Mouse (Mus musculus) embryo, embryonic 9.5 days (tissue): ENCODE measurements around the gene Etfa.
A peak's percentile ranks its signal among the peaks of the same experiment; 100 is the strongest.

Experiments used
- DNase-seq: peaks from one replicate; pipeline ENCODE4 v3.0.0-alpha.2; 2017; ENCODE audit errors: extremely low spot score

The Etfa gene

DNA sequence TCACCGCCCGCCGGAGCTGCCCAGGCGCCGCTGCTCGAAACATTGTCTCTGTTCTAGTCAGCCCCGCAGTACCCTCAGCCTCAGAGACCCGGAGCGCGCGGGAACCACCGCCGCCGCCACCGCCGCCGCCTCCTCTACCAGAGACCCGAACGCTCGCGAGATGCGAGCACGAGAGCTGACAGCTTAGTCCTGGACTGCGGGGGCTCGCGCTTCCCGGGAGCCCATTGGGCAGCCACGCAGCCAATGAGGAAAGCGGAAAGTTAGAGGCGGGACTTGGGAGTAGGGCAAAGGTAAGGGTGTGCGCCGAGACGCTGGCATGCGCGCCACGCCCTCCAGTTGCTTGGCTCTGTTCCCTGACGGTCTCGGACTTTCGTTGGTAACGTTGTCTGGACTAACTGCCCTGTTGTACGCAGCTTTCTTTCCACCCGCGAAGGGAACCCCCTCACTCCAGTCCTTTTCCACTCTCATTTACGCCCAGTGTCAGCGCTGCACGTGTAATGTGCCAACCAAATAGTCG lies at the start of gene Etfa:
Gene Etfa, minus strand, starts transcription at position 217 of the 517 bp plus-strand sequence.
- DNase-seq: peak; percentile 90

DNA sequence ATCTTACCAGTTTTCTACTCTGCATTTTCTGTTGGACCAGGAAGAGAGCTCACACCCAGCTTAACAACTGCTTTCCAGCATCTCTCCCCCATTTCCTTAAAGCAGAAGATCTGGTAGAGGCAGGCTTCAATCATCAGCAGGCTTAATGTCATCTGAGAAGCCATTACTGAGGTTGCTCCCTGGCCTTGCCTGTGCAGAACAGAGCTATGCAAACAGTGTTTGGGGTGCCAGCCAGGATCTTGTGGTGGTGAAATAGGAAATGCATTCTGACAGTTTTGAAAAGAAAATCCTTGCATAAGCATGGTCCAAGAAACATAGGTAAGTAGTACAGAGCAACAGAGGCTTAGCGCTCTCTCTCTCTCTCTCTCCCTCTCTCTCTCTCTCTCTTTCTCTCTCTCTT lies 48.9 kb upstream of the Etfa start:
- DNase-seq: no peak

DNA sequence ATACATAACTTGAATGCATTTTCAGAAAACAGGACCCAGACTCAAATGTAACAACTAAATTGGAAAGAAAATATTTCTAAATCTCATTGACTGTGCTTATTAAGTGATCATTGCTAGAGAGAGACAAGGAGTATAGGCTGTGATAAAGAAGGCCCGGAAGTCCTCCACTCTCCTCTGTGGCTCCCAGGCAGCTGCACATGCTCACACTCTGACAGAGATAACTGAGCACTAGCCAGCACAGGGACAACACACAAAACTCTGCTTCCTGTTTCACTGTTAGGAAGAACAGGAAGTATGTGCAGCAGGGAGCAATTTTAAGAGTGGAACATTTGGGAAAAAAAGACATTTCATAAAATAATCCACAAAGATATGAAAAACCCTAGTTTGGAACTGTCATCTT lies 42.9 kb upstream of the Etfa start:
- no peak for DNase-seq

DNA sequence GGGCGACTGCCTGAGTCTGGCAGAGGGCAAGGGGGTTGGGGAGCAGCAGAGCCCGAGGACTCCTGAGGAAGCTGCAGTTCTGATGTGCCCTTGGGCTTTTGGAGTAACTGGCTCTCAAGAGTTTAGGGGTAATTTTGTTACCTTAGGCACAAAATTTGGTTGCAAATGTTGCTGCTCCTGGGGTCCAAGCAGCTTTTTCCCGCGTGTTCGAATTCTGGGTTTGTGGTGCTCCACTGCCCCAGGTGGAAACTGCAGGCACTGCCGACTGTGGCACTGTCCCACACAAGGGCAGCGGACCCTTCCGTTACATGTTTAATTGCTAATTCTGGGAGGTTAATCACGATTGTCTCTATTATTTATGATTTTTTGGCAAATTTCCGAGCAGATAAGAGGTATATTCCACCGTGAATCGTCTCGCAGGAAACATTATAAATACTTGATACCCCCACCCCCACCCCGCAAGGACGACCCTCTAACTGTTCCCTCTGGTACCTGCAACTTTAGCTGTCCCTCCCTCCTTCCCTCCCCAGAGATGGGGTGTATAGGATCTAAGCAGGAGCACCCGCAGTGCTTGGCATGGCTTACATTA lies 37.4 kb upstream of the Etfa start:
- DNase-seq: peak; percentile 33

DNA sequence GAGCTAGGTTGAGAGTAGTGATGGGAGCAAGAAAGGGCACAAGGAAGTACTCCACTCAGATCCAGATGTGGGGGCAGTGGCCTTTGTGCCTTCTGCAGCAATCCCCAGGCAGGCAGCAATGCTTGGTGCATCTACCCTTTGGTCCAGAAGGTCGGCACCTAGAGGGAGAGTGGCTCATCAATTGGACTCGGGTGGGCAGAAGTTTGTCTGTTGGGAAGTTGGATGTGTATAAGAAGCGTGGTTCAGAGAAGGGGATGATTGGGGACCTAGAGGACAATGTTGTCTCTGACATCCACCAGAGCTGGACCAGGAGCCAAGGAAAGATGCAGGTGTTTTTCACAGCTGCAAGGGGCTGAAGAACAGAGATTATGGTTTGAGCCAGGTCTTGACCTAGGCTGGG lies 36.8 kb upstream of the Etfa start:
- DNase-seq: peak; percentile 22

DNA sequence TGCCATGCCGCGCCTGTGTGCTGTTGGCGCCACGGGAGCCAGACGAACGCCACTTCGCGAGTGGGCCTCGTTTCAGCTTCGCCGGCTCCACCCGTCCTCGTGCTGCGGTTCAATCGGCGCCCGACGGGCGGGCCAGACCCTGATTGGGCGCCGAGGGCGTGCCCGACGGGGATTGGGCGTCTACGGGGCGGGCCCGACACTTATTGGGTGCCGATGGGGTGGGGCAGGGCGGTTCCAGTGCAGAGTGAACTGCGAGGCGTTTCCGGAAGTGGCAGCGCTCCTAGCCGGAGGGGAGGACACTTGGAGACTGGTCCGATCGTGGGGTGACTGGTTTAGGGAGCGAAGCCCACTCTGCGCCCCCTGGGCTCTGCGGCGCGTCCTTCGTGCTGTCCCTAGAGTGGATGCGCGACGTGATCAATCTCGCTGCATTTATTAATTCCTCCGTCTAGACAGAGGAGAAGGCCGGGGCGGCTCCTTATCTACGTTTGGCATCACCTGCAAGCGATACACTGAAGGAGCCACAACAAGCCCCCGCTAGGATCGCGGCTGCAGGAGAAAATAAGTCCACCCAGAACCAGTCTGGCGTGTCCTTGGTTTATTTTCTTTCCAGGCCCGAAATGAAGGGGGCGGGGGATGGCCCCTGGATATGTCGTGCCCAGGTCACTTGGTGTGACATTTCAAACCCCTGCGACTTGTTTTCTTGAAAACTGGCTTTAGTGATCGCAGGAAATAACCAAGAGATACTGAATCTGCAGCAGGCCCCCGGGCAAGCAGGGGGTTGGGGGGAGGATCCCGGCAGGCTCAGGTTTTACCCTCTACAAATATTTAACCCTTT lies 34.4 kb upstream of the Etfa start:
- DNase-seq: peak; percentile 66

DNA sequence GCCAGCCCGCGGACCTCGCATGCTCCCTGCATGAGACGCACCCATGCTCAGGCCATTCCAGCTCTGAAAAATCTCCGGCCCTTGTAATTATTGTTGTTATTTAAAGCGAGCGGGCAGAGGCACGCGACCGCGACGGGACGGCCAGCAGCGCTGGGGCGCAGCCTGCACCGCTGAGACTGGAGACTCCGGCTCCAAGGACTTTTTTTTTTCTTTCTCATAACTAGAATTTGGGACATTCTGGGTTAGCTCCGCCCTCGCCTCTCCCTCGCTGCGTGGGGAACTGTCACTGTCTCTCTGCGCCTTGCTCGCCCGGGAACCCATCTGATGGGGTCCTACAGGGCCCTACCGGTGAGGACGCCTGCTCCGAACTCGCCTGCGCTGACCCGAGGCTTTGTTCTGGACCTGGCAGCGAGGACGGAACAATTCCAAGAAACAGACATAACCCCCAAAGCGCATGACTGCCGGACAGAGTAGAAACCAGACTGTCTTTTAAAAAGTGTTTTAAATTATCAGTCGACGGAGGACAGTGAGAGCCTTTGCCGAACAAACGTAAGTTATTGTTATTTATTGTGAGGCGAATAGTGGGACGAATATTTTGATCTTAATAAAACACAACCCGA lies 33.6 kb upstream of the Etfa start:
- no peak for DNase-seq

DNA sequence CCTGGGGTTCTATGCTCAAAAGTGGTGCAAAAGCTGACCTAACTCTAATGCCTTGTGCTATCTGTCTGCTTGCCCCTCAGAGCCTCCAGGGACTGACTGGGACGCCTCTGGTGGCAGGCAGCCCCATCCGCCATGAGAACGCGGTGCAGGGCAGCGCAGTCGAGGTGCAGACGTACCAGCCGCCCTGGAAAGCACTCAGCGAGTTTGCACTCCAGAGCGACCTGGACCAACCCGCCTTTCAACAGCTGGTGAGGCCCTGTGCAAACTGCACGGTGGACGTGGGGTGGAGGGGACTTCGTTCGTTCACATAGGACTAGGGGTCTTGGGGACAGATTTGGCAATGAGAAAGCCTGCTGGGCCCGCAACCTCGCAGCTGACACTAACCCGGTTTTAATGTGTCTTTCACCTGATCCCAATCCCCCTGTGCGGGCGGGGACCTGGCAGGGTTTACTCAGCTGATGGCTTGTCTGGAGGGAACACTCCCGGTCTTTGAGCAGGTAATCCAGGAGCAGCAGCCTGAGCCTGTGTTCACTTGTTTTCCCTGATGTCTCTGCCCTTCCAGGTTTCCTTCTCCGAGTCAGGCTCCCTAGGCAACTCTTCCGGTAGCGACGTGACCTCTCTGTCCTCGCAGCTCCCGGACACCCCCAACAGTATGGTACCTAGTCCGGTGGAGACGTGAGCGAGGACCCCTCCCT lies 33.0 kb upstream of the Etfa start:
- peak; percentile 59 for DNase-seq

DNA sequence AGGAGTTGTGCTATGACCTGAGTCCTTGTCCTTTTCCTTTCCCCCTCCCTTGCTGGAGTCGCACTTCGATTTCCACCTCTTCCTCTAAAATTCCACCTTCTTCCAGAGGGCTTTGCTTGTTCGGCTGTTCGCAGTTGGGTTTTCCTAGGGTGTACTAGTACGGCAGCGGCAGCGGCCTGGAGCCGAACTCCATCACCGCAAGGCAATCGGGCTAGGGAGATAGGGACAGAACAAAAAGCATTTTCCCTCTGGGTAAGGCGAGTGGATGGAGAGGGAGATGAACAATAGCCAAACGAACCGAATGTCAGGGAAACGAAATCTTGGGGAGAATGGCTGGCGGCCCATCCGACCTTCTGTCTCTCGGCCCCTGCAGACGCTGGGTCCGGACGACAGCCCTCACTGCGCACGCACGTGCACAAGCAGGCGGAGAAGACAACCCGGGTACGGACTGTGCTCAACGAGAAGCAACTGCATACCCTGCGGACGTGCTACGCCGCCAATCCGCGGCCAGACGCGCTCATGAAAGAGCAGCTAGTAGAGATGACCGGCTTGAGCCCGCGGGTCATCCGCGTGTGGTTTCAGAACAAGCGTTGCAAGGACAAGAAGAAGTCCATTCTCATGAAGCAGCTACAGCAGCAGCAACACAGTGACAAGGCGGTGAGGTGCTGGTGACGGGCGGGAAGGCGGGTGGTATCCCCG lies 31.8 kb upstream of the Etfa start:
- DNase-seq: peak; percentile 76

DNA sequence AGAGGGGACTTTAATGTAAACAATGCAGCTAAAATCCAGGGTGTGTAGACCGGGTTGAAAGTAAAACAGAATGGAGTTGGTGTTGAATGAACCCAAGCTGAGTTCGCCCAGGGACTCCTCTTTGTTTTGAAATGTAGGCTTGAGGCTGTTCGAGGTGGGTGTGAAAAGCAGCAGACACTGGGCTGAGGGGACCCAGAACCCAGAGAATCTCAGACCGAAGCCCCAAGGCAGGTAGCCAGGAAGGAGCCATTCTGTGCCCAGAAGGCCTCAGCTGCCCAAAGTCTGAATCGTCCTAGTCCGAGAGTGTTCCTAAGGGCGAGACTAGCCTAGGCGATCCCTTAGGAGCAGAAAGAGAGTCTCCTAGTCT lies 31.3 kb upstream of the Etfa start:
- no peak for DNase-seq

DNA sequence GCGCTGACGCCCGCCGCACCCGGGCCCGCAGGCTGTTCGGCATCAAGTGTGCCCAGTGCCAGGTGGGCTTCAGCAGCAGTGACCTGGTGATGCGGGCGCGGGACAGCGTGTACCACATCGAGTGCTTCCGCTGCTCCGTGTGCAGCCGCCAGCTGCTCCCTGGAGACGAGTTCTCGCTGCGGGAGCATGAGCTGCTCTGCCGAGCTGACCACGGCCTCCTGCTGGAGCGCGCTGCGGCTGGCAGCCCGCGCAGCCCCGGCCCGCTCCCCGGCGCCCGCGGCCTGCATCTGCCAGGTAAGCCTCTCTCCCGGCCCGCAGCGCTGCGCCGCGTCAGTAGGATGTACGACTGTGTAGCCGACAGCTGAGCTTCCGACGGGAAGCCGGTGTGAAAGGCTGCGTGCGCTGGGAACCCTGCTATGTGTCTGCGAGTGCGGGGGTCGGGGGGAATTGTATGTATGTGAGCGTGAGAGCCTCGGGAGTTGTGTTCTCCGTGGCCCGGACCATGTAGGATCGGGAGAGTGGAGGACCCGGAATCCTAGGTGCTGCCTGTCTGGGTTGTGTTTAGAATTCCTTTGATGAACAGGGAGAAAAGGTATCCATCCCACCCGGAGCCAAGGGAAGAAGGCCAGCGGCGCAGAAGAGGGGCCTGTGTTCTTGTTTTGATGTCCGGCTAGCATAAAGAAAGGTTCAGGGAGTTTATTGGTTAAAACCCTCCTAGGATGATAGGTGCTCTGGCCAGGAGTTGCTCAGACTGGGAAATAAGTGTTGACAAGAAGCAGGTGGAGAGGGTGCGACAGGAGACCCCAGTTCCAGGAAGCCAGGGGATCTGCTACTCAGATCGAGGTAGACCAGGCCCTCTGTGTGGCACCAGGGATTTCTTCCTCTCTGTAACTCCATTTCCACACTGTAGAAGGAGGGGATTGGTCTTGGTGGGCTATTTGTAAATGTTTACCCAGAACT lies 30.6 kb upstream of the Etfa start:
- DNase-seq: peak; percentile 46

DNA sequence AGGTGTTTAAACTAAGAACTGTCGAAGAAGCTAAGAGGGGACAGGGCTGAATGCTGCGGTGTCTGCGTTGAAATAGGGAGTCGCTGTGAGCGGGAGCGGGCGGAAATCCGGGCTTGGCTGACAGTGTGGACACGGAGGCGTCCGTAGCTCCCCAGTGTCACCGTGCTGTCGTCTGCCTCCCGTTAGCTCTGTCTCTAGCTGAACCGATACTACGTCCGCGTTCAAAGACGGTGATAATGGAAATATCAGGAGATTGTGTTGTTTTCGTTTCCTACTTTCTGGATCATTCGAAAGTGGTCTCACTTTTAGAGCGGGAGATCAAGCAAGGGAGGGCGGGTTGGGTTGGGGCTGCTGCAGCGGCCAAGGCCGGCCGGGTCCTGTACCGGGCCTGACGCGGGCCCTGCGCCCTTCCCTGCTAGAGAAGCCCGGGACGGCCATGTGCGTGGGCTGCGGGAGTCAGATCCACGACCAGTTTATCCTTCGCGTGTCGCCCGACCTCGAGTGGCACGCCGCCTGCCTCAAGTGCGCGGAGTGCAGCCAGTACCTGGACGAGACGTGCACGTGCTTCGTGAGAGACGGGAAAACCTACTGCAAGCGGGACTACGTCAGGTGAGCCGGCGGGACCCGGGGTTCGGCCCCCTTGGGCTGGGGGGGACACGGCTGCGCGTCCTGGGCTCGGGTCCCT lies 29.8 kb upstream of the Etfa start:
- DNase-seq: peak; percentile 56

DNA sequence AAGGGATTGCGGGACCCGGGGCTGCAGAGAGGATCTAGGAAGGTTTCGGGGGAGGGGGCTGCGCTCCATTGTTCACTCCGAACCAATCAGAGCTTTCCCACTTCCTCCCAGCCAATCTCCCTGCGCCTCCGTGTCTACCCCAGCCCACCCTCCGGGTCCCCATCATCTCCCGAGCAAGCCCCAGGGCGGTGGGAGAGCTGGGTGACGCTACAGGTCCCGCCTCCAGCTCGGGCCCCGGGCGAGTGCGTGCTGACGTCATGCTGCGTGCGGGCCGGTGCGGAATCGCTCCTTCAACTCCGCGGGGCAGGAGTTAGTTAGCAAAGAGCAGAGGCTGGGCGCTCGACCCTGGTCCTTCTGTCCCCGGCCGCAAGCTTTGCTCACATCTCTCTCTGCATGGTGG lies 28.8 kb upstream of the Etfa start:
- peak; percentile 94 for DNase-seq

DNA sequence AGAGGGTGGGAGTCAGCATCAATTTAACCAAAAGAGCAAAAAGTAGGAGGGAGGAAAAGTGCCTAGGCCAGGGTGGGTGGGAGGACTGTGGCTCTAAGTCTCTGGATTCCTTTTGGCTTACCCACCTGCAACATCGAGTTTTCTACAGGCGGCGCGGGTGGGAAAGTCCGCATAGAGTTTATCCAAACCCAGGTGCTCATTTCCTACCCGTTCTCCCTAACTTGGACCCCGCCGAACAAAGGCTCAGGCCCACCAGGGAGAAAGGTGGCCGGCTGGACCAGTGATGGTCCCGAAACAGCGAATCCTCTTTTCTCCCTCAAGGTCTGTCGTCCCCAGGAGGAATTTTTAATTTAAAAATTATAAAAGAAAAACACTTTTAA lies 28.3 kb upstream of the Etfa start:
- DNase-seq: no peak

DNA sequence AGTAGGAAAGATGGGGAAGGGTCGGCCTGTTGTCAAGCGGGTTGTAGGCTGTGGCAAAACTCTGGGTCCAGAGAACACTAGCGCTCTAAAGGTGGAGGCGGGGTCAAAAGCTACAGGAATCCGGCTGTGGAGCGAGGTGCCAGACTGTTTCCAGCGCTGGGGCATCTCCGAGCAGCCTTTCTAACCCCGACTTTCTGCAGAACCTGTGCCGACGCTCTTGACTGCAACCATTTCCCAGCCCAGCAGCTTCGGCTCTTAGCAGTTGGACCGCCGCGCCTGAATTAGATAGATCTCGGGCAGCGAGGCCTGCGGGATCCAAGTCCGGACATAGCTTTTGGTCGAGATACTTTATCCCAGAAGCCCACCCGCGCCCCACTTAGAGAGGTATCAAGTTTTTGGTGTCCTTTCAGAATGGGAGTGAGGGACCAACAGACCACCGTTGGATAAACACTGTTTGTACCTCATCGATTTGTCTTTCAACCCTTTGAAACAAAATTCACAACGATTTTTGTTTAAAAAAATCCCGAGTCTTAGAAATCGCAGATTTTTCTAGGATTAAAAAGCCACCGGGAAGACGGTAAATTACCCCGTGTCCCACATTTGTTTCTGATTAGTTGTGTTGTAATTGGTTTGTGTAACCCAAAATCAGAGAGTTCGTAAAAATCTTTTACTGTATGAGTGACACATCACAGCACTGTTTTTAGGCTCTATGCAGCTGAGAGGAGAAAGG lies 27.8 kb upstream of the Etfa start:
- DNase-seq: peak; percentile 45

DNA sequence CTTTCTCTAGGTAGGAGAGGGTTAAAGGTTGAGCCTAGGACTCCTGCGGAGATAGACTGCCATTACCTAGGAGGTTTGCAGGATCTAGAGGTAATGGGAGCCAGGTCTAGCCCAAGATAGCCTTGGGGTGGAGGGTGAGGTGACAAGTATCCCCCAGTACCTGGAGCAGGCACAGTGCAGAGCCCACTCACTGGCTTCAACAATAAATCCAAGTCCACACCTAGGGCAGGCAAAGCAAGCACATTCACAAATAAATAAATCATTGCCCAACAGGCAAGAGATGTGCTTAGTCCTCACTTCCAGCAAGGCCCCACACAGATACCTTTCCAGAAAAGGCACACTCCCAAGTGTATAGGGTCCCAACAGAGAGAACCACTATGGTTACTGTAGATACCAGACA lies 27.0 kb upstream of the Etfa start:
- DNase-seq: no peak

DNA sequence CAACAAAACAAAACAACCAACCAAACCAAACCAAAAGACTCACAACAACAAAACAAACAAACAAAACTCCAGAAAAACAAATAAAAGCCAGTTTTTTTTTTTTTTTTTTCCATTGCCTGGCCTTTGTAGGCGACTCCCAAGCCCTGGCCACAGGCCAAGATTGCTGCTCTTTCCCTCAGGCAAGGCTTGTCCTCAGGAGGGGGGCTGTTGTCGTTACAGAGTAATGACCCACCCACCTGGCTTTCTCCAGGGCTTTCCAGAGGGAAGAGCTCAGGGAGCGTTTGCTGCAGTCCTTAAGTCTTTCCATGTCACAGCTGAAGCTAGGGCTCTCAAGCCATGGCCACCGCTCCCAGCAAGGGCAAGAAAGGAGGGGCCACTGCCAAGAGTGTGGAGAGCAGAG lies 26.3 kb upstream of the Etfa start, which contains the start of gene Isl2:
Gene Isl2, plus strand, starts transcription at position 296 of the 400 bp plus-strand sequence.
- no peak for DNase-seq

DNA sequence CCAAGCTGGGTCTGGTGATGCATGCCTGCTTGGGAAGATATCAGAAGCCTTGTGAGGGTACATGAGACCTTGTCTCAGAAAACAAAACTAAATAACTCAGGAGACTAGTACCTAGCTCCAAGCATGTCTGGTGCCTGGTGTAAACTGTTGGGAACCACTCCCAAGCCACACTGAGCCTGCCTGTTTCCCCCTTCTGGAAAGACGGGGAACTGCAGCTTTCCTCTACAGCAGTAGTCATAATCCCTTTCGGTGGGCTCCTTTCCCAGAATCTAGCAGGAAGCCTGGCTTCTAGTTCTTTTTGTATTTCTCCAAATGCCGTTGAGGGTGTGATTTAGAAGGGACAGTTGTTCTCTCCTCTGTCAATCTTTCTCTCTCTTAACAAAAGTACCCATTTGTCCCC lies 23.9 kb upstream of the Etfa start:
- DNase-seq: peak; percentile 54

DNA sequence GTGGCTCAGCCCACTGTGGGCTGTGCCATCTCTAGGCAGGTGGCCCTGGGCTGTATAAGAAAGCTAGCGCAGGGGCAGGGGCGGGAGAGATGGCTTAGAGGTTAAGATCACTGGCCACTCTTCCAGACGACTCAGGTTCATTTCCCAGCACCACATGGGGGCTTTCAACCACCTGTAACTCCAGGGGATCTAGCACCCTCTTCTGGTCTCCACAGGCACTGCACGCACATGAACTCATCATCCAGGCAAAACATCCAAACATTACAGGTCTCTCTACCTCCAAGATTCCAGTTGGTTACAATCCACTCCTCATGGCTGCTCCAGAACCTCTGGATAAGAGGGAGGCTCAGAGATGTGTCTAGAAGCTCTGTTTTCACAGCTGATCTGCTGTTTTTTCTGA lies 13.7 kb upstream of the Etfa start:
- DNase-seq: no peak
